Mouse (Mus musculus) thymus, postnatal 10 days (tissue): ENCODE measurements around the gene Cage1.

ENCODE experiments used
- DNase-seq, 2 experiments: peaks; one replicate each; pipeline ENCODE4 v3.0.0; 2021; ENCODE audit warnings: low spot score in 2 of 2

Cage1 gene

GRCm38 (mm10) chr13:37965126-37965914, 71.5 kb downstream of the Cage1 start:
- DNase-seq: no peak

GRCm38 (mm10) chr13:37964128-37965087, 72.5 kb downstream of the Cage1 start:
- DNase-seq: no peak

- peak; percentile 58 to 82 for DNase-seq
These were observed 73.4 kb downstream of the Cage1 start for GRCm38 (mm10) chr13:37963354-37964007.

GRCm38 (mm10) chr13:37962541-37962940, 74.3 kb downstream of the Cage1 start:
- no peak for DNase-seq

GRCm38 (mm10) chr13:37959936-37960335, 76.9 kb downstream of the Cage1 start:
- DNase-seq: no peak

- no peak for DNase-seq
These were observed 77.5 kb downstream of the Cage1 start for GRCm38 (mm10) chr13:37959239-37959907.

GRCm38 (mm10) chr13:37958498-37959238, 78.2 kb downstream of the Cage1 start:
- no peak for DNase-seq
